Mouse (Mus musculus) heart, adult 18-20 months (tissue): ENCODE results near the gene Mga. TPM values are rescaled to one million over a fixed set of nuclear protein-coding genes. Genes with fewer than 3 reads are reported as not detected.

Experiments
- microRNA-seq, 2 experiments: library from miRNA; unstranded; fragments of <30 nt; microRNA quantifications; one replicate each; pipeline ENCODE4 v1.2.0; 2022
- total RNA-seq, 2 experiments: library from RNA; stranded (reverse); gene quantifications; 2 replicates each; pipeline ENCODE4 v1.2.3; 2021

The Mga gene
- total RNA-seq, 2 experiments from 2014 or later, result 28.3 to 37.8 TPM

Small RNAs within 50 kb of the gene (microRNA-seq; reads per million reads assigned to microRNA genes)
- gene Mir7665, result 0 to 0.38 reads per million in 2 experiments

Other genes starting within 250 kb of the Mga start
- 10 to 100 TPM; 66.3 to 68.9 TPM for gene Ndufaf1, start 234.4 kb upstream of the Mga start, total RNA-seq
- gene Rtf1, start 222.2 kb upstream of the Mga start, total RNA-seq, result 10 to 100 TPM; 23.1 to 25.1 TPM
- under 1 TPM; 0.42 to 0.98 TPM for gene Itpka, start 154.9 kb upstream of the Mga start, total RNA-seq
- gene Ltk, start 136.8 kb upstream of the Mga start, total RNA-seq, result under 1 TPM in 1 of 2 experiments, not detected in 1; 0.13 TPM
- 10 to 100 TPM; 14.6 to 14.9 TPM for gene Rpap1, start 109.7 kb upstream of the Mga start, total RNA-seq
- gene Tyro3, start 99.5 kb upstream of the Mga start, total RNA-seq, result 1 to 10 TPM; 1.9 to 2.2 TPM
- 1 to 10 TPM; 6.1 to 8.2 TPM for gene Mapkbp1, start 75.5 kb downstream of the Mga start, total RNA-seq
- 1 to 10 TPM; 6.1 to 7.9 TPM for gene Jmjd7, start 130.3 kb downstream of the Mga start, total RNA-seq
- under 1 TPM; 0.57 to 0.72 TPM for gene Gm28042, start 130.3 kb downstream of the Mga start, total RNA-seq
- 1 to 10 TPM in 1 of 2 experiments, under 1 TPM in 1; 0.72 to 1.7 TPM for gene Pla2g4b, start 136.2 kb downstream of the Mga start, total RNA-seq